Mouse (Mus musculus): ENCODE data around the gene Arhgap27. TPM values are rescaled to one million over a fixed set of nuclear protein-coding genes. Genes with fewer than 3 reads are reported as not detected.

The Arhgap27 gene
- 4.9 and 8.6 TPM in 2 replicates for polyA plus RNA-seq (2021; fragmentation: Nextera tagmentation)
- long read RNA-seq, experiment 1, transcript Arhgap27-201 (16 exons, 3,512 nt) = major isoform, 6 of 69 reads
- long read RNA-seq, experiment 1, partial matches to known transcripts = 32 of 69 reads
- long read RNA-seq, experiment 1, other reads (novel, unspliced or antisense) = 26 of 69 reads
- long read RNA-seq, experiment 2, partial matches to known transcripts = 3 of 4 reads
- long read RNA-seq, experiment 2, other reads (novel, unspliced or antisense) = 0 of 4 reads

GRCm38 (mm10) chr11:103363214-103364148, at the start of gene Arhgap27:
Gene Arhgap27 (minus strand): TSS chr11:103363692.

GRCm38 (mm10) chr11:103411981-103412949, 48.8 kb upstream of the Arhgap27 start, which contains the start of gene Plekhm1:
Gene Plekhm1 (minus strand): TSS chr11:103412687.

Other genes with a start within 250 kb of the Arhgap27 start
- 5.2 and 6.1 TPM in 2 replicates for gene Hexim1, start 247.5 kb downstream of the Arhgap27 start, polyA plus RNA-seq (2021; fragmentation: Nextera tagmentation)
- 5.2 and 7.2 TPM in 2 replicates for gene Hexim2, start 231.3 kb downstream of the Arhgap27 start, polyA plus RNA-seq (2021; fragmentation: Nextera tagmentation)
- gene Fmnl1, start 192.6 kb downstream of the Arhgap27 start, polyA plus RNA-seq (2021; fragmentation: Nextera tagmentation) = 13.8 and 37.2 TPM in 2 replicates
- gene 1700023F06Rik, start 155.1 kb downstream of the Arhgap27 start, polyA plus RNA-seq (2021; fragmentation: Nextera tagmentation) = 2.6 and 2.7 TPM in 2 replicates
- gene Spata32, start 145.3 kb downstream of the Arhgap27 start, polyA plus RNA-seq (2021; fragmentation: Nextera tagmentation) = 0.33 and 0.49 TPM in 2 replicates
- 0.64 and 0.83 TPM in 2 replicates for gene Map3k14, start 96.2 kb downstream of the Arhgap27 start, polyA plus RNA-seq (2021; fragmentation: Nextera tagmentation)
- gene Plekhm1, start 49.0 kb upstream of the Arhgap27 start, polyA plus RNA-seq (2021; fragmentation: Nextera tagmentation) = 2.5 and 5.4 TPM in 2 replicates
- not detected in 2 replicates for gene Lrrc37a, start 140.9 kb upstream of the Arhgap27 start, polyA plus RNA-seq (2021; fragmentation: Nextera tagmentation)

All from left cerebral cortex, adult 6 months (tissue).